Mouse (Mus musculus) left cerebral cortex, adult 18-20 months (tissue): ENCODE measurements around the gene Nim1k. TPM values are rescaled to one million over a fixed set of nuclear protein-coding genes. Genes with fewer than 3 reads are reported as not detected.

Experiments
- DNase-seq, 2 experiments: peaks; one replicate each; pipeline ENCODE4 v3.0.0; 2021 to 2022; ENCODE audit warnings: low spot score in 2 of 2, mixed read lengths in 1 of 2
- long read RNA-seq, 2 experiments: library from polyadenylated mRNA; stranded (forward); transcript quantifications; one replicate each; pipeline ENCODE4 v2.0.0; 2021
- total RNA-seq, 2 experiments: library from RNA; stranded (reverse); gene quantifications; 2 replicates each; pipeline ENCODE4 v1.2.3; 2021

The Nim1k gene
- 10 to 100 TPM; 13.8 to 14.0 TPM for total RNA-seq
- long read RNA-seq, experiment 1, full-length matches to known transcripts, result 35 of 44 reads
- long read RNA-seq, experiment 1, partial matches to known transcripts, result 4 of 44 reads
- long read RNA-seq, experiment 1, other reads (novel, unspliced or antisense), result 5 of 44 reads
- long read RNA-seq, experiment 2, full-length matches to known transcripts, result 25 of 27 reads
- long read RNA-seq, experiment 2, partial matches to known transcripts, result 1 of 27 reads
- long read RNA-seq, experiment 2, other reads (novel, unspliced or antisense), result 1 of 27 reads

GRCm38 (mm10) chr13:119755681-119756471 lies at the start of gene Nim1k:
Nim1k (minus strand) TSS chr13:119755882.
- peak; percentile 72 to 84 for DNase-seq

- DNase-seq, result no peak
Measured at GRCm38 (mm10) chr13:119797656-119798055, 42.0 kb upstream of the Nim1k start.

GRCm38 (mm10) chr13:119792791-119793404 lies 37.2 kb upstream of the Nim1k start:
- no peak for DNase-seq

GRCm38 (mm10) chr13:119791580-119792135 lies 36.0 kb upstream of the Nim1k start:
- no peak for DNase-seq

- peak; percentile 91 to 93 for DNase-seq
Measured at GRCm38 (mm10) chr13:119790761-119791579, 35.3 kb upstream of the Nim1k start, which contains the start of gene Zfp131. Zfp131 (minus strand) TSS chr13:119790889.

- DNase-seq, result peak; percentile 53 to 55
Measured at GRCm38 (mm10) chr13:119789851-119790717, 34.4 kb upstream of the Nim1k start.

GRCm38 (mm10) chr13:119783581-119783980 lies 27.9 kb upstream of the Nim1k start:
- no peak for DNase-seq

GRCm38 (mm10) chr13:119768541-119768940 lies 12.9 kb upstream of the Nim1k start:
- no peak for DNase-seq

GRCm38 (mm10) chr13:119766480-119766879 lies 10.8 kb upstream of the Nim1k start:
- DNase-seq, result no peak

- DNase-seq, result no peak
Measured at GRCm38 (mm10) chr13:119756831-119757230, 1.1 kb upstream of the Nim1k start.

GRCm38 (mm10) chr13:119755141-119755547 lies 538 bp downstream of the Nim1k start:
- DNase-seq, result peak; percentile 27 to 36

GRCm38 (mm10) chr13:119754635-119755020 lies 1.1 kb downstream of the Nim1k start:
- peak in 1 of 2 experiments; percentile 17 for DNase-seq

- peak in 1 of 2 experiments; percentile 15 for DNase-seq
Measured at GRCm38 (mm10) chr13:119753859-119754634, 1.6 kb downstream of the Nim1k start.

GRCm38 (mm10) chr13:119746930-119747329 lies 8.8 kb downstream of the Nim1k start:
- DNase-seq, result no peak

- DNase-seq, result peak in 1 of 2 experiments; percentile 12
Measured at GRCm38 (mm10) chr13:119743470-119743869, 12.2 kb downstream of the Nim1k start.

GRCm38 (mm10) chr13:119742711-119743415 lies 12.8 kb downstream of the Nim1k start:
- DNase-seq, result peak in 1 of 2 experiments; percentile 43

- DNase-seq, result no peak
Measured at GRCm38 (mm10) chr13:119741390-119742237, 14.1 kb downstream of the Nim1k start.
